Mouse (Mus musculus): ENCODE results near the gene Rapgef1. TPM values are rescaled to one million over a fixed set of nuclear protein-coding genes. Genes with fewer than 3 reads are reported as not detected.

Gene Rapgef1
- polyA plus RNA-seq, 1 experiment from 2014 or later, result 23.5 TPM

GRCm38 (mm10) chr2:29696207-29696800, 76.8 kb downstream of the Rapgef1 start:
- Histone ChIP-seq H3K4me2 (ENCODE audit: low read depth) (no peak overlapping the region), H3K4me3 (ENCODE audit: low read depth, low read length) (no peak overlapping the region), H3K9me3 (ENCODE audit: control insufficient read depth, low read length) (no peaks in the 10 kb centered on the region), H3K27ac (ENCODE audit: low read depth, low read length) (no peak overlapping the region), H3K4me1 (ENCODE audit: control insufficient read depth, insufficient read depth, low read length) (no peaks in the 10 kb centered on the region), H3K36me3 (ENCODE audit: control insufficient read depth, insufficient read depth, low read length) (peaks cover 13% of the 10 kb centered on the region), H3K27me3 (ENCODE audit: control insufficient read depth, insufficient read depth, low read length) (no peaks in the 10 kb centered on the region), H3K9ac (ENCODE audit: low read length) (no peak overlapping the region)
- DNase-seq (ENCODE audit: low spot score), result no peak
- ATAC-seq (ENCODE audit: insufficient read depth, low FRiP score, low TSS enrichment), result no peak
- 87% methylated on average over 7 of the region's 7 CpGs for WGBS

- no peaks in the 10 kb centered on the region for H3K9me3 ChIP-seq (ENCODE audit: control insufficient read depth, low read length)
- ATAC-seq (ENCODE audit: insufficient read depth, low FRiP score, low TSS enrichment) (no peak), DNase-seq (ENCODE audit: low spot score) (no peak)
- no peaks in the 10 kb centered on the region for H3K27me3 ChIP-seq (ENCODE audit: control insufficient read depth, insufficient read depth, low read length)
- H3K4me3 ChIP-seq (ENCODE audit: low read depth, low read length), result no peak overlapping the region
- 94% methylated on average over 6 of the region's 6 CpGs for WGBS
- H3K27ac ChIP-seq (ENCODE audit: low read depth, low read length), result no peak overlapping the region
- H3K9ac ChIP-seq (ENCODE audit: low read length), result no peak overlapping the region
- H3K4me2 ChIP-seq (ENCODE audit: low read depth), result no peak overlapping the region
- H3K4me1 ChIP-seq (ENCODE audit: control insufficient read depth, insufficient read depth, low read length), result no peaks in the 10 kb centered on the region
- peaks cover 17% of the 10 kb centered on the region for H3K36me3 ChIP-seq (ENCODE audit: control insufficient read depth, insufficient read depth, low read length)
Observed at GRCm38 (mm10) chr2:29698421-29699290, 79.1 kb downstream of the Rapgef1 start.

GRCm38 (mm10) chr2:29700898-29701297, 81.4 kb downstream of the Rapgef1 start:
- no peaks in the 10 kb centered on the region for H3K4me1 ChIP-seq (ENCODE audit: control insufficient read depth, insufficient read depth, low read length)
- H3K9me3 ChIP-seq (ENCODE audit: control insufficient read depth, low read length), result no peaks in the 10 kb centered on the region
- no peak overlapping the region for H3K4me2 ChIP-seq (ENCODE audit: low read depth)
- no peak overlapping the region for H3K4me3 ChIP-seq (ENCODE audit: low read depth, low read length)
- DNase-seq (ENCODE audit: low spot score), result no peak
- H3K27me3 ChIP-seq (ENCODE audit: control insufficient read depth, insufficient read depth, low read length), result no peaks in the 10 kb centered on the region
- H3K9ac ChIP-seq (ENCODE audit: low read length), result no peak overlapping the region
- ATAC-seq (ENCODE audit: insufficient read depth, low FRiP score, low TSS enrichment), result no peak
- H3K36me3 ChIP-seq (ENCODE audit: control insufficient read depth, insufficient read depth, low read length), result peaks cover 20% of the 10 kb centered on the region
- H3K27ac ChIP-seq (ENCODE audit: low read depth, low read length), result no peak overlapping the region

- Histone ChIP-seq H3K4me1 (ENCODE audit: control insufficient read depth, insufficient read depth, low read length) (no peaks in the 10 kb centered on the region), H3K4me3 (ENCODE audit: low read depth, low read length) (no peak overlapping the region), H3K4me2 (ENCODE audit: low read depth) (no peak overlapping the region), H3K27ac (ENCODE audit: low read depth, low read length) (no peak overlapping the region), H3K27me3 (ENCODE audit: control insufficient read depth, insufficient read depth, low read length) (no peaks in the 10 kb centered on the region), H3K36me3 (ENCODE audit: control insufficient read depth, insufficient read depth, low read length) (peaks cover 23% of the 10 kb centered on the region), H3K9ac (ENCODE audit: low read length) (no peak overlapping the region), H3K9me3 (ENCODE audit: control insufficient read depth, low read length) (no peaks in the 10 kb centered on the region)
- ATAC-seq (ENCODE audit: insufficient read depth, low FRiP score, low TSS enrichment) (no peak), DNase-seq (ENCODE audit: low spot score) (no peak)
- 83% methylated on average over 6 of the region's 6 CpGs for WGBS
Observed at GRCm38 (mm10) chr2:29701393-29701792, 81.9 kb downstream of the Rapgef1 start.

- Histone ChIP-seq H3K4me2 (ENCODE audit: low read depth) (no peak overlapping the region), H3K36me3 (ENCODE audit: control insufficient read depth, insufficient read depth, low read length) (peaks cover 27% of the 10 kb centered on the region), H3K27ac (ENCODE audit: low read depth, low read length) (no peak overlapping the region), H3K4me3 (ENCODE audit: low read depth, low read length) (no peak overlapping the region), H3K27me3 (ENCODE audit: control insufficient read depth, insufficient read depth, low read length) (no peaks in the 10 kb centered on the region), H3K4me1 (ENCODE audit: control insufficient read depth, insufficient read depth, low read length) (no peaks in the 10 kb centered on the region), H3K9me3 (ENCODE audit: control insufficient read depth, low read length) (no peaks in the 10 kb centered on the region), H3K9ac (ENCODE audit: low read length) (no peak overlapping the region)
- ATAC-seq (ENCODE audit: insufficient read depth, low FRiP score, low TSS enrichment), result no peak
- no peak for DNase-seq (ENCODE audit: low spot score)
- WGBS, result 94% methylated on average over 8 of the region's 8 CpGs
Observed at GRCm38 (mm10) chr2:29702189-29702588, 82.7 kb downstream of the Rapgef1 start.

GRCm38 (mm10) chr2:29703104-29704081, 83.9 kb downstream of the Rapgef1 start:
- Histone ChIP-seq H3K27ac (ENCODE audit: low read depth, low read length) (no peak overlapping the region), H3K27me3 (ENCODE audit: control insufficient read depth, insufficient read depth, low read length) (no peaks in the 10 kb centered on the region), H3K4me1 (ENCODE audit: control insufficient read depth, insufficient read depth, low read length) (no peaks in the 10 kb centered on the region), H3K36me3 (ENCODE audit: control insufficient read depth, insufficient read depth, low read length) (peaks cover 28% of the 10 kb centered on the region), H3K4me2 (ENCODE audit: low read depth) (no peak overlapping the region), H3K4me3 (ENCODE audit: low read depth, low read length) (no peak overlapping the region), H3K9ac (ENCODE audit: low read length) (no peak overlapping the region), H3K9me3 (ENCODE audit: control insufficient read depth, low read length) (no peaks in the 10 kb centered on the region)
- 93% methylated on average over 9 of the region's 9 CpGs for WGBS
- no peak for ATAC-seq (ENCODE audit: insufficient read depth, low FRiP score, low TSS enrichment)
- no peak for DNase-seq (ENCODE audit: low spot score)

- H3K9ac ChIP-seq (ENCODE audit: low read length), result no peak overlapping the region
- H3K4me2 ChIP-seq (ENCODE audit: low read depth), result no peak overlapping the region
- H3K9me3 ChIP-seq (ENCODE audit: control insufficient read depth, low read length), result no peaks in the 10 kb centered on the region
- H3K27ac ChIP-seq (ENCODE audit: low read depth, low read length), result no peak overlapping the region
- no peak overlapping the region for H3K4me3 ChIP-seq (ENCODE audit: low read depth, low read length)
- H3K36me3 ChIP-seq (ENCODE audit: control insufficient read depth, insufficient read depth, low read length), result peaks cover 23% of the 10 kb centered on the region
- no peak for ATAC-seq (ENCODE audit: insufficient read depth, low FRiP score, low TSS enrichment)
- 83% methylated on average over 3 of the region's 3 CpGs for WGBS
- H3K4me1 ChIP-seq (ENCODE audit: control insufficient read depth, insufficient read depth, low read length), result no peaks in the 10 kb centered on the region
- H3K27me3 ChIP-seq (ENCODE audit: control insufficient read depth, insufficient read depth, low read length), result no peaks in the 10 kb centered on the region
- DNase-seq (ENCODE audit: low spot score), result no peak
Observed at GRCm38 (mm10) chr2:29705493-29705892, 86.0 kb downstream of the Rapgef1 start.

- ATAC-seq (ENCODE audit: insufficient read depth, low FRiP score, low TSS enrichment), result no peak
- Histone ChIP-seq H3K27ac (ENCODE audit: low read depth, low read length) (no peak overlapping the region), H3K36me3 (ENCODE audit: control insufficient read depth, insufficient read depth, low read length) (peaks cover 17% of the 10 kb centered on the region)
Observed at GRCm38 (mm10) chr2:29706726-29707620, 87.5 kb downstream of the Rapgef1 start.

More at GRCm38 (mm10) chr2:29706726-29707620, 87.5 kb downstream of the Rapgef1 start:
- DNase-seq (ENCODE audit: low spot score), result no peak
- no peaks in the 10 kb centered on the region for H3K27me3 ChIP-seq (ENCODE audit: control insufficient read depth, insufficient read depth, low read length)
- H3K9ac ChIP-seq (ENCODE audit: low read length), result no peak overlapping the region
- no peak overlapping the region for H3K4me2 ChIP-seq (ENCODE audit: low read depth)
- 94% methylated on average over 18 of the region's 18 CpGs for WGBS
- no peaks in the 10 kb centered on the region for H3K9me3 ChIP-seq (ENCODE audit: control insufficient read depth, low read length)
- no peak overlapping the region for H3K4me3 ChIP-seq (ENCODE audit: low read depth, low read length)
- H3K4me1 ChIP-seq (ENCODE audit: control insufficient read depth, insufficient read depth, low read length), result no peaks in the 10 kb centered on the region
